Mouse (Mus musculus) liver, adult 2 months (tissue): ENCODE measurements around the gene Nacad. TPM values are rescaled to one million over a fixed set of nuclear protein-coding genes. Genes with fewer than 3 reads are reported as not detected.

ENCODE experiments used
- DNase-seq: peaks from one replicate; pipeline ENCODE4 v3.0.0-alpha.2; 2011; ENCODE audit warnings: low read depth, low spot score; ENCODE audit errors: extremely low read depth
- H3K27ac ChIP-seq: fragments of 200-500 bp; replicated peaks from 2 replicates; pipeline ENCODE4 v1.5.1; 2012; ENCODE audit warnings: low read depth, mild to moderate bottlenecking, control low read depth, inconsistent platforms, low read length; ENCODE audit not compliant: insufficient read depth
- H3K27me3 ChIP-seq: fragments of 200-500 bp; 2 replicates; pipeline ENCODE4 v1.6.1; 2012; ENCODE audit warnings: mild to moderate bottlenecking, moderate library complexity, low read length, inconsistent platforms; ENCODE audit not compliant: control insufficient read depth, insufficient read depth
- H3K36me3 ChIP-seq: fragments of 200-500 bp; 2 replicates; pipeline ENCODE4 v1.6.1; 2012; ENCODE audit warnings: low read length, inconsistent platforms; ENCODE audit not compliant: control insufficient read depth, insufficient read depth
- H3K4me1 ChIP-seq: fragments of 200-500 bp; 2 replicates; pipeline ENCODE4 v1.6.1; 2011; ENCODE audit warnings: low read length; ENCODE audit not compliant: control insufficient read depth, insufficient read depth
- H3K4me3 ChIP-seq: fragments of 200-500 bp; 2 replicates; pipeline ENCODE4 v1.5.1; 2011; ENCODE audit warnings: low read depth, mild to moderate bottlenecking, control low read depth, low read length, moderate library complexity; ENCODE audit not compliant: insufficient read depth
- H3K79me2 ChIP-seq: fragments of 200-500 bp; 2 replicates; pipeline ENCODE4 v1.6.1; 2012; ENCODE audit warnings: inconsistent platforms, mild to moderate bottlenecking, low read length, moderate library complexity; ENCODE audit not compliant: control insufficient read depth, insufficient read depth
- H3K9ac ChIP-seq: fragments of 200-500 bp; 2 replicates; pipeline ENCODE4 v1.6.1; 2012; ENCODE audit warnings: low read depth, mild to moderate bottlenecking, control low read depth, inconsistent platforms, low read length
- CTCF ChIP-seq: fragments of 200-500 bp; IDR thresholded peaks from 2 replicates; pipeline ENCODE4 v1.5.1; 2011; ENCODE audit warnings: low read depth, low read length, control low read depth
- POLR2A ChIP-seq: fragments of 200-500 bp; IDR thresholded peaks from 2 replicates; pipeline ENCODE4 v1.6.1; 2011; ENCODE audit warnings: low read length, control low read depth; ENCODE audit not compliant: insufficient read depth; ENCODE audit errors: extremely low read depth
- WGBS: fragments of 180-500 bp; shearing (Covaris S2); methylation state at CpG from one replicate; pipeline ENCODE4 v1.1.7; 2018; 5-methylcytosine and 5-hydroxymethylcytosine counted together
- polyA plus RNA-seq: library from polyadenylated mRNA; depleted of rRNA; stranded (reverse); fragments of >200 nt; gene quantifications from 2 replicates; pipeline ENCODE4 v1.2.3, GENCODE M21; 2012
- total RNA-seq: library from RNA; depleted of rRNA; stranded (reverse); fragments of >200 nt; gene quantifications from 2 replicates; pipeline ENCODE4 v1.2.3, GENCODE M21; 2014

Gene Nacad
- total and polyA plus RNA-seq, 2 experiments, result under 0.01 to 0.02 TPM

GRCm38 (mm10) chr11:6593406-6593805 lies 12.4 kb downstream of the Nacad start:
- Histone ChIP-seq H3K36me3 (peaks cover 16% of the 10 kb centered on the region; the same call in 1 of the 2 replicates), H3K9ac (no peak overlapping the region), H3K27me3 (no peaks in the 10 kb centered on the region), H3K4me3 (no peak overlapping the region), H3K79me2 (no peaks in the 10 kb centered on the region), H3K4me1 (no peaks in the 10 kb centered on the region), H3K27ac (no peak overlapping the region)
- no peak for TF ChIP-seq CTCF
- no peak for TF ChIP-seq POLR2A
- 94% methylated on average over 11 of the region's 11 CpGs for WGBS
- DNase-seq, result no peak

GRCm38 (mm10) chr11:6590933-6591675 lies 14.7 kb downstream of the Nacad start:
- peaks cover 16% of the 10 kb centered on the region; the same call in 1 of the 2 replicates for H3K36me3 ChIP-seq
- H3K27ac ChIP-seq, result no peak overlapping the region
- H3K9ac ChIP-seq, result no peak overlapping the region
- no peaks in the 10 kb centered on the region for H3K27me3 ChIP-seq
- H3K4me1 ChIP-seq, result no peaks in the 10 kb centered on the region
- no peak overlapping the region for H3K4me3 ChIP-seq
- WGBS, result 89% methylated on average over 10 of the region's 10 CpGs
- no peaks in the 10 kb centered on the region for H3K79me2 ChIP-seq
- no peak for DNase-seq
- no peak for TF ChIP-seq CTCF
- TF ChIP-seq POLR2A, result no peak

GRCm38 (mm10) chr11:6589838-6590237 lies 16.0 kb downstream of the Nacad start:
- no peak overlapping the region for H3K9ac ChIP-seq
- H3K4me3 ChIP-seq, result no peak overlapping the region
- H3K36me3 ChIP-seq, result peaks cover 11% of the 10 kb centered on the region; the same call in 1 of the 2 replicates

GRCm38 (mm10) chr11:6588295-6588694 lies 17.6 kb downstream of the Nacad start:
- H3K36me3 ChIP-seq, result peaks cover 11% of the 10 kb centered on the region; the same call in 1 of the 2 replicates
- no peaks in the 10 kb centered on the region for H3K79me2 ChIP-seq
- no peak overlapping the region for H3K9ac ChIP-seq
- H3K27me3 ChIP-seq, result no peaks in the 10 kb centered on the region
- H3K4me3 ChIP-seq, result no peak overlapping the region
- 94% methylated on average over 7 of the region's 7 CpGs for WGBS
- no peak overlapping the region for H3K27ac ChIP-seq
- no peak for TF ChIP-seq POLR2A
- TF ChIP-seq CTCF, result no peak
- H3K4me1 ChIP-seq, result no peaks in the 10 kb centered on the region; the same call in 1 of the 2 replicates
- no peak for DNase-seq

More at GRCm38 (mm10) chr11:6589838-6590237, 16.0 kb downstream of the Nacad start:
- 90% methylated on average over 7 of the region's 7 CpGs for WGBS
- no peaks in the 10 kb centered on the region for H3K4me1 ChIP-seq
- no peak overlapping the region for H3K27ac ChIP-seq
- TF ChIP-seq POLR2A, result no peak
- no peak for TF ChIP-seq CTCF
- no peaks in the 10 kb centered on the region for H3K79me2 ChIP-seq
- H3K27me3 ChIP-seq, result no peaks in the 10 kb centered on the region
- DNase-seq, result no peak

- H3K36me3 ChIP-seq, result peaks cover 10% of the 10 kb centered on the region; the same call in 1 of the 2 replicates
- no peak overlapping the region for H3K4me3 ChIP-seq
- WGBS, result 93% methylated on average over 7 of the region's 7 CpGs
- H3K4me1 ChIP-seq, result no peaks in the 10 kb centered on the region; the same call in 1 of the 2 replicates
- no peak for DNase-seq
- no peaks in the 10 kb centered on the region for H3K79me2 ChIP-seq
- TF ChIP-seq CTCF (no peak), POLR2A (no peak)
- H3K27me3 ChIP-seq, result no peaks in the 10 kb centered on the region
- H3K9ac ChIP-seq, result no peak overlapping the region
- no peak overlapping the region for H3K27ac ChIP-seq
Observed at GRCm38 (mm10) chr11:6587249-6587940, 18.5 kb downstream of the Nacad start.
